Mouse (Mus musculus) 3T3-L1 (cell line): ENCODE measurements around the gene Fndc3b.

ENCODE experiments used
- DNase-seq: peaks from one replicate; pipeline ENCODE4 v3.0.0-alpha.2; 2015; ENCODE audit warnings: low read depth, low spot score

Gene Fndc3b

DNA sequence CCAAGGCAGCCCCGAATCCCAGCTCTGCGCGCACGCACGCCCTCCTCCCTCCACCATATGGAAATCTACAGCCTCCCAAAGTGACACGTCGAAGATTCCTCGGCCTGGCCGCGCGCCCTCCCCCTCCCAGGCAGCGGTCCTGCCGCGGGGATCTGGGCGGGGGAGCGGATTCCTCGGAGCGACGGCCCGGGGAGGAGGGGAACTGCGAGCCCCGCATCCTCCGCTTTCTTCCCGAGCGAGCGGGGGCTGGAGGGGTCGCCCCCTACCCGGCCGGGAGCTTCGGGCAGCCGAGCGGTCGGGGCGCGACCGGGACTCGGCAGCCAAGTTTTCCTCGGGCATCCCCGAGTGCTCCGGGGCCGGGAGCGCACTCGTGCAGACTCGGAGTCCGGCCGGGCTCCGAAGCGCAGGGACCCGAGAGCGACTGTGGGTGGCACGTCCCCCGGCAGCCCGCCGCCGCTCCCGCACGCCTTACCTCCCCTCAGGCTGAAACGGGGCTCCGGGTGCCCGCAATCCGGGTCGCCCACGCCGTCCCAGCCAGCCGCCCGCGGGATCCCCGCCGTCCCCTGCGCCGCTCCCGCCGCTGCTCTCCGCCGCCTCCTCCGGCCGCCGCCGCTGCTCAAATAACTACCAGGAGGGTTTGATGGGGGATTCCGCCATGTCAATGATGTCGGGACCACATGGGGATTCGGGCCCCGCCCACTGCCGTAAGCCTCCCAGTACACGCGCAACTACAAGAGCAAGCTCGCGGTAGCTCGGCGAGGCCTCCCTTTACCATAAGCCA lies at the start of gene Fndc3b:
Gene Fndc3b, minus strand, starts transcription at position 660 of the 781 bp plus-strand sequence.
- peak; percentile 97 for DNase-seq

DNA sequence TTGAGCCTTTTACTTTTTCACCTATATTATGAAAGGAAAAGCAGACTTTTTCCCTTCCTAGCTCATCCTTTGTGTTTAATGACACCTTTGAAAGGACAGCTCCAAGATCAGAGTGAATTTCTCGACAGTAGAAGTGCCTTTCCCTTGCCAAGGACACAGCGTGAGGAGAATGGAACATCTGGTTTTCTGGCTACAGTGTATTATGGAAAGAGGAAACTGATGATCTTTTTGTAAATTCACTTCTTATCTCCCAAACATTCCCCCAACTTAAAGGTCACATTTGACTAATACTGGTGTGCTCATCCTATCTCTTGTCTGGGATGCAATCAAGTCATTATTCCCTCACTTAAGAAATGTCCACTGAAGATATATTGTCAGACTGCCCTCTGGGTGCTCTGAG lies 49.2 kb upstream of the Fndc3b start:
- DNase-seq, result no peak

GRCm38 (mm10) chr3:27758976-27759375 lies 47.9 kb upstream of the Fndc3b start:
- peak; percentile 19 for DNase-seq

DNA sequence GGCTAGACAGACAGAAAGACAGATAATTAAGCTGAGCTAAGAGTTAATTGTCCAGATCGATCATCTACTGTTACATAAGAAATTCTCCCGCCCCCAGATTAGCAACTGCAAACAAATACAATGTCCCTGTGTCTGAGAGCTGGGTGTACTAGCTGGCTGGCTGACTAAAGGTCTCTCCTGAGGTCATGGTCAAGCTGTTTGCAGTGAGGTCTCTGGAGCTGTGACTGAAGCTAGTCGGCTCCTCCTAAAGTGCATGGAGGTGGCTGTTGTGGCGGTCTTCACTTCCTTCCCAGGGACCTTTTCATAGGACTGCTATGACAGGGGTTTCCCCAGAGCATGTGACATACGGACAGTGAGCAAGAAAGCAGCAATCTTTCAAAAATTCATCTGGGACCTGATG lies 40.5 kb upstream of the Fndc3b start:
- no peak for DNase-seq

DNA sequence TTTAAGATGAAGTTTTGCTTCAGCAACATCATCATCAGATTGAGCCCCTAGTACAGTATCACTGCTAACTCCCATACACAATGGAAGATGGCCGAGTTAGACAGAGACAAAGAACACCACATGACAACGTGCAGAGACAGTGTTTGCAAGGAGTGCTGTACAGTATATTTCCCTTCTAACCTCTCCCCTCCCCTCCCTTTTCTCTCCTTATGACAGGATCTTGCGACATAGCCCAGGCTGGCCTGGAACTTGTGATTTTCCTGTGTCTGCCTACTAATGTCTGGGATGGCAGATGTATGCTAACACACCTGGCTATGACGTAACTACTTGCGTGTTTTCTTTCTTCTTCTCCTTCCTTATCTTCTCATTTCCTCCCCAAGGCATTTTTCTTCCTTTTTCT lies 40.0 kb upstream of the Fndc3b start:
- DNase-seq, result peak; percentile 25

GRCm38 (mm10) chr3:27745651-27746050 lies 34.5 kb upstream of the Fndc3b start:
- no peak for DNase-seq

GRCm38 (mm10) chr3:27744754-27745153 lies 33.6 kb upstream of the Fndc3b start:
- no peak for DNase-seq

DNA sequence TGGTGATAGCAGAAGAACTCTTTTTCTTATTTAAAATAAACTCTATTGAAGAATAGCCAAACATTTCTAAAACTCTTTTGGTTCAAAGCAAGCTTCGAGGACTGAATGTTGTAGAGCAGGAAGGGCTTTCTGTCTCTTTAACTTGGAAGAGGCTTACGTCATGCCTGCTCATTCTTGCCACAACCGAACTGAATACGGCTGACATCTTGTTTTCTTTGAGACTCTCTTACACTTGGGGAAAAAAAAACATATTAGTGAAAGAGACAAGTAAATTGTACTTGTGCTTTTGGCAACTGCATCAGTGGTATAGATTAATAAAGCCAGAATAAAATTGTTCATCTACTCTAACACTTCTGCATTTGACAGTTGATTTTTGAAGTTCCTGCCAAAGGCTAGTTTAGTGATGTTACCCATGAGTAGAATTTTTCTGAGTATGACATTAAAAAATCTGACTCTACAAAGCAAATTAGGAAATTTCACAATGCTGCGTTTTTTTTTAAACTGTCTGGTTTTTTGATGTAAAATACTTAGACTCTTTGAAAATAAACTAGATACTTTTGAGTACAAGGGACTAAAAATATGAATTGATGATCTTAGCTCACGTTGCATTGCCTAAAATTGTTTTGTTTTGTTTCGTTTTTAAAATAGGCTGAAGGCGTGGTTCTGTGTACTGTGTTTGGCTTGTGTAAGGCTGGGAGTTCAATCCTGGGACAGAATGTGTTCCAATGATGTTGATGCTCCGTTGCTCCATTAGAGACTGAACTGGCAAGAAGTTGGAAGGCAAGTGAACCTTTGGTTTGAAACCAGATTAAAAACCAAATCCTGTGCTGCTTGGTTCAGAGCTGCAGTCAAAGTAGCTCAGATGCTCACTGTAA lies 32.4 kb upstream of the Fndc3b start:
- no peak for DNase-seq

GRCm38 (mm10) chr3:27742124-27742523 lies 31.0 kb upstream of the Fndc3b start:
- no peak for DNase-seq

DNA sequence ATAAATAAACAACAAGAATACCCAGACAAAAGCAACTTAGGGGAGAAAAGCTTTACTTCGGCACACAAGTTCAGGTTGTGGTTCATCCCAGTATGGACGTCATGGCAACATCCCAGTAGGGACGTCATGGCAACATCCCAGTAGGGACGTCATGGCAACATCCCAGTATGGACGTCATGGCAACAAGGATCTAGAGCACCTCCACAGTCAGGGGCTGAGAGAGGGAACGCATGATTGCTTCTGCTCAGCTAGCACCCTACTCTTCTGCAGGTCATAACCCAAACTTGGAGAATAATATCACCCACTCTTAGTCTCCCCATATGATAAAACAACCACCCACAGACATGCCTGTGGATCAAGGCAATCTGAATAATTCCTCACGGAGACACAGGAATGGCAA lies 29.0 kb upstream of the Fndc3b start:
- no peak for DNase-seq

GRCm38 (mm10) chr3:27736180-27736579 lies 25.1 kb upstream of the Fndc3b start:
- no peak for DNase-seq

GRCm38 (mm10) chr3:27735113-27735512 lies 24.0 kb upstream of the Fndc3b start:
- DNase-seq, result no peak

- DNase-seq, result no peak
Measured at GRCm38 (mm10) chr3:27728798-27729782, 18.0 kb upstream of the Fndc3b start.

GRCm38 (mm10) chr3:27728176-27728575 lies 17.1 kb upstream of the Fndc3b start:
- no peak for DNase-seq

DNA sequence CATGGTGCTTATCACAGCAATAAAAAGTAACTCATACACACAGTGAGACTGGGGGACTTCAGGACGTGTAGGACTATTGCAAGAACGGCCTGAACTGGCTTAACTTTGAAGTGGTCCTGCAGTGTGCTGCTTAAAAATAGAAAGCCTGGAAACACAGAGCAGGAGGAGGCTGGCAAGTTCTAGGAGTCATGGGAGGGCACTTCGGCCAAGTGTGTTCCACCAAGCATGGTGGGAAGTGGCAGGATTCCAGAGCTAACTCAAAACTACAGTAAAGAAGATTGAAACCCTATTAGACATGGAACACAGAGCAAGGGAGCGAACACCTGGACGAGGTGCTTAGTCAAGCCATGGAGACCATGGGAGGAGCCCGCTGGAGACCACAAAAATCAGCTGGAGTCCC lies 14.6 kb upstream of the Fndc3b start:
- no peak for DNase-seq

DNA sequence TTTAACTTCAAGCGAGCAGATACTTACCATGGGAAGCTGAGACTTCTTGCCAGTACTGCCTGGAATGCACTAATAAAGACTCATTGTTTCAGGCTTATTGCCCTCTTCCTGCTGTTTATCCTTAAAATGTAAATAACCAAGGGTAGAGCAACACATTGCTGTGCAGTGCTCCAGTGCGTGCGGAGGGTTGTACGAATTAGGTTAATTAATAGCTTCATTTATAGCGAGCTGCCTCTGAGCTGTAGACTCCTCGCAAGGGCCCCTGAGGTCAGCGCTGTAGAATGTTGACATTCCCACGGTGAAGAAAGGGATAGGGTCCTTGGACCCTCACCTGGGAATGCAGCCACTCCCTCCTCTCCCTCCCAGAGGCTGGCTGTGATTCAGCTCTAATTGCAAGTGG lies 13.1 kb upstream of the Fndc3b start:
- no peak for DNase-seq

- peak; percentile 90 for DNase-seq
Measured at GRCm38 (mm10) chr3:27718829-27719365, 7.8 kb upstream of the Fndc3b start.

DNA sequence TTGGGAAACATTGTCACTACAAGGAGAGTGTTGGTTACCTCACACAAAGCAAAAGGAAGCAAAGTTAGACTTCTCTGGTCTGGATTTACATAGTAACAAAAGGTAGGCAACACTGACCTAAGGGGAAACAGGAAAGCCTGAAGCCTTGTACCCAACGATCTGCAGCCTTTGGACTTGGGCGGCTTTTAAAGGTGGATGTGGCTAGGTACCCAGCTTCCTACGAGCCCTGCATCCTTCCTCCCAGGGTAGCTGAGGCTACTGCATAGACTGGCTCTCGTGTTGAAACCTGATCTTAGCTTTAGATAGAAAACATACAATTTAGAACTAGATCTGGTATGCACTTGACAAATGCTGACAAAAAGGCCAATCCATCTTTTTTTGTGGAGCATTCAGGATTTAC lies 2.9 kb upstream of the Fndc3b start:
- DNase-seq, result no peak

DNA sequence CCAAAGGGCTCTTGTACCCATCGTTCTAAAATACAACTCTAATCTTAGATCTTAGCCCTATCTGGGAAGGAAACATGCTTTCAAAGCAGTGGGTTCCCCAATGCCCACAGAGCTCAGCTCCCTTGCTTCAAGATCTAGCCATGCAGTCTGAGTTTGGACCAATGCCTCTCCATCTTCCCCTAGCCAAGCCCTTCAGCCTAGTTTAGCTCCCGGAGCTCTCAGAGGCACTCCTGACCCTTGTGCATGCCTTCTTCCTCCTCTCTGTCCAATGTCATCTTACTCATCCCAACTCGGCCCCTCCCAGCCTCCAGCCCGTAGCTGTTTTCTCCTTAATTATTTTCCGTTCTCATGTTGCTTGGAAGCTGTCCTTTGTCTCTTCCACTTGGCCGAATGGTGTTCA lies 1.3 kb upstream of the Fndc3b start:
- no peak for DNase-seq

DNA sequence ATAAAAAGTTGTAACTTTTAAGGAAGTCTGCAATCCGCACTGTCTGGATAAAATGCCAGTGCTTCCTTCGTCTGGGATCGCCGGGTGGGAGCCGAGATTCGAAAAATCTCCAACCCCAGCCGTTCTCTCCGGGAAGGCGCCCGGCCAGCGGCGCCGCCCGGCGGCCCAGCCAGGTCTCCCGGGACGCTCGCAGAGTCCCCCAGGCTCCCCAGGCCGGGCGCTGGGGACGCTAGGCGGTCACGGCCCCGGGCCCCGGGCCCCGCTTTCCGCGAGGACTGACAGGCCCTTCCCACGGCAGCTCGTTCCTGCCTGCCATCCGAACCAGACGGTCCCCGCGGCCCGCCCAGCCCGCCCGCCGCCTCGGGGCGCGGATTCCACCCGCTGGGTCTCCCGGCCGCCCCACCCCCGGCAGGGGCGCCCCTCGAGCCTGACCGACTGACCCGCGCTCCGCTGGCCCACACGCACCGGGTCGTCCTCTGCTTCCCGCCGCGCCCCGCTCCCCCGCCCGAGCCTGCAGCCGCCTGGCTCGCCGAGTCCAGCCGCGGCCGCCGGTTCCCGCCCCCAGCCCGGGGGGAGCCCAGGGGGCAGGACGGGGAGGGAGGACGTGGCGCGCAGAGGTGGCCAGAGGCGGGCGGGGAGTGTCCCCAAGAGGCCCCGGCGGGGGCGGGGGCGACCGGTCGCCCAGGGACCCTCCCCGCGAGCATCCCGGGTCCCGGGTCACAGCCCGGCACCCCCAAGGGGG lies 1.0 kb downstream of the Fndc3b start:
- DNase-seq, result no peak
